Mouse (Mus musculus): Measurements from ENCODE around the gene Ddx4. TPM values are rescaled to one million over a fixed set of nuclear protein-coding genes. Genes with fewer than 3 reads are reported as not detected.
"Not testable (repeated sequence)": the region's sequence is repeated elsewhere in the genome, so short reads cannot be mapped to it uniquely, and the experiment has no call there.

The Ddx4 gene
- polyA plus RNA-seq, 1 experiment from 2014 or later: 0.64 TPM

DNA sequence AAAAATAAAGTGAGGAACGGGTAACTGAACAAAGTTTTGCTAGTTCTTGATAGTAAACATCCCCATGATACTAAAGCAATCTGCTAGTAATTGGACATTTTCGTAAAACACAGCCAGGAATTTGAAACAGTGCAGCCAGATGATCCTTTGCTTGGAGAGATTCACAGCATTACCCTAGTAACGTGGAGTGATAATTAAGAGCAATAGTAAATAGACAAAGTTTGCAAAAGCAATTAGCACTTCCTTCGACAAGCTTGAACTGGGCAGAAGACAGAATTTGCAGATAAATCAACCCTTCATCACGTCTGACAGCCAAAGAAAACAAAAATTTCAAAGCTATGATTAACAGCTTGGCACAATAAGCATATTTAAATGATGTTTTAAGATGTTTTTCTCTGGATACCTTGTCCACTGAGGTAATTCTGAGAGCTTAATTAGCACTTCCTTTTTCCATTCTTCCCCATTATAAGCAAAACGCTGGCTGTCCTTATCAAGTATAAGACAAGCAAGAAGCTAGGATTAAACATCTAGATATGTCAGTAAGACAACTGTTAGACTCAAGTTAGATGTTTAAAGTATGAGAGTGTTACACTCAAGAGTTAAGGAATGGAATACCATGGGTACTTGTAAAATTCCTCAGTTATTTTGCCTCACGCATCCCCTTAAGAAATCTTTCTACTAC is 67.6 kb downstream of the Ddx4 start:
- H3K27me3 ChIP-seq (replicated peaks): no peaks in the 10 kb centered on the region
- H3K4me1 ChIP-seq: no peaks in the 10 kb centered on the region
- H3K9ac ChIP-seq: no peak overlapping the region
- H3K36me3 ChIP-seq: no peaks in the 10 kb centered on the region
- no peaks in the 10 kb centered on the region for H3K9me3 ChIP-seq
- H3K4me3 ChIP-seq: no peak overlapping the region
- no peak overlapping the region for H3K4me2 ChIP-seq
- no peak overlapping the region for H3K27ac ChIP-seq (replicated peaks)
- 40% methylated on average over 7 of the region's 7 CpGs for WGBS
- ATAC-seq (ENCODE audit: extremely low read depth, insufficient number of reproducible peaks, low FRiP score, low TSS enrichment): no peak

DNA sequence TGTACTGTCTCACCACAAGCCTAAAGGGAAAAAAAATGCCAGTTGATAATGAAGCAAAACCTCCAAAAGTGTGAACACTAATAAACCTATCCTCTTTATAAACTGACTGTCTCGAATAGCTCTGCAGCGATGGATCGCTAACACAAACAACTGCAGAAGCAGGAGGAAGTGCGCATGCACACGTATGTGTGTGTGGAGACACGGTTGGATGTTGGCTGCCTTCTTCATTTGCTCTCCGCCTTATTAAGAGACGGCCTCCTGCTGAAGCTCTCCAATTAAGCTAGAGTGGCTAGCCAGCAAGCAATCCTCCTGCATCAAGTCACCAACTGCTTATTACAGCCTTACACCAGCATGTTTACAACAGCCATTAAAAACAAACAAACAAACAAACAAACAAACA is 70.0 kb downstream of the Ddx4 start:
- no peak overlapping the region for H3K4me2 ChIP-seq
- no peak overlapping the region for H3K9ac ChIP-seq
- no peak for ATAC-seq (ENCODE audit: extremely low read depth, insufficient number of reproducible peaks, low FRiP score, low TSS enrichment)
- H3K9me3 ChIP-seq: no peaks in the 10 kb centered on the region
- WGBS: 84% methylated on average over 8 of the region's 8 CpGs
- H3K36me3 ChIP-seq: no peaks in the 10 kb centered on the region
- no peak overlapping the region for H3K27ac ChIP-seq (replicated peaks)
- no peaks in the 10 kb centered on the region for H3K4me1 ChIP-seq
- H3K27me3 ChIP-seq (replicated peaks): no peaks in the 10 kb centered on the region
- H3K4me3 ChIP-seq: no peak overlapping the region

DNA sequence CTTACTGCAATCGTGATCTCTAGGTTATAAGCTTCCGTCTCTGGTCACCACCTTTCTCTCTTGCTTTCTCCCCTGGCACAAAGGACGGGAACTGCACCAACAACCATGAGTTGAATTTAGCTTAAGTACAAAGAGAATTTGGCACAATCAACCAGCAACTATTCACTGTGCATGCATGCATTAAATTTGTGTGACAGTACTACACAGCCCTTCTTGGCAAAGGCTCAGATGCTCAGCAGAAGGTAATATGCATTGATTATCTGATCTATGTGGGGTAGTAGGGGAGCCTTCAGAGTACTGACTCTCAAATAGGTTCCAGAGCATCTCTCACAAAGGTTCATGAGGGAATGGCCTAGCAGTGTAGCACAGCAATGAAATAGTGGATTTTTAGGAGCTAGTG is 70.5 kb downstream of the Ddx4 start:
- no peaks in the 10 kb centered on the region for H3K9me3 ChIP-seq
- WGBS: 84% methylated on average over 3 of the region's 3 CpGs
- no peak overlapping the region for H3K4me3 ChIP-seq
- H3K36me3 ChIP-seq: no peaks in the 10 kb centered on the region
- H3K27me3 ChIP-seq (replicated peaks): no peaks in the 10 kb centered on the region
- H3K4me1 ChIP-seq: no peaks in the 10 kb centered on the region
- H3K4me2 ChIP-seq: no peak overlapping the region
- no peak overlapping the region for H3K9ac ChIP-seq
- no peak overlapping the region for H3K27ac ChIP-seq (replicated peaks)
- ATAC-seq (ENCODE audit: extremely low read depth, insufficient number of reproducible peaks, low FRiP score, low TSS enrichment): no peak

DNA sequence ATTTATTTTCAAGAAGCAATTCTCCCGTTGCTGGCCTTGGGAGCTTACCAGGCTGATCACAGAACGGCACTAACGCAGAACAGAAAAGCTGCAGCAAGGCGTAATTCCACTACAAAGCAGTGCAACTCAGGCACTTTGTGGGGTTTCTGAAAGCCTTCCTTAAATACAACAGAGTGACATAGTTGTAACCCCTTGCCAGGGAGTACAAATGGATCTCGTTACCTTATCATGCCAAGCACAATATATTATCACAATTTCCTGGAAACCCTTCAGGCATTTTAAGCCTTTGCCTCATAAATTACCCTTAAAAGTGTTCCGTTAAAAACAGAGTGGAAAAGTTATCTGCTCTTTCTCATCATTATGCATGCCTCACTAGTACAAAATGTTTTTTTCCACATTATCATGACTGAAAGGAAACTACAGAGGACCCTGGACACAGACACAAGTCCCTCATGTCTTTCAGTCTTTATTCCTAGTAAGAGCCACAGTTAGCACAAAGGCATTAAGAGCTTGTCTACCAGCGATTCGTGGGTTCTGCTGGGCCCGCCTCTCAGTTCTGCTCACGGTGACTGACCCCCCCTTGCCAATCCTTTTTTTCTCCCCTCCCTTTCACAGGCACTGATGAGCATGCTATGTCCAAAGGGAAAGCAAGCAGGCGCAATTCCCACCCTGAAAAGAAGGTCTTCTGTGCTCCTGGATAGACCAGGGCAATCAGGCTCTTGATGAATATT is 71.5 kb downstream of the Ddx4 start:
- H3K4me2 ChIP-seq: peak overlapping the region; percentile 20; the same call in 1 of the 2 replicates
- no peaks in the 10 kb centered on the region for H3K36me3 ChIP-seq
- WGBS: 43% methylated on average over 11 of the region's 11 CpGs
- no peak for ATAC-seq (ENCODE audit: extremely low read depth, insufficient number of reproducible peaks, low FRiP score, low TSS enrichment)
- H3K4me1 ChIP-seq: no peaks in the 10 kb centered on the region
- H3K4me3 ChIP-seq: no peak overlapping the region
- H3K9ac ChIP-seq: no peak overlapping the region
- peak overlapping the region; percentile 36; the same call in 1 of the 2 replicates for H3K27ac ChIP-seq (replicated peaks)
- H3K27me3 ChIP-seq (replicated peaks): no peaks in the 10 kb centered on the region
- no peaks in the 10 kb centered on the region for H3K9me3 ChIP-seq

DNA sequence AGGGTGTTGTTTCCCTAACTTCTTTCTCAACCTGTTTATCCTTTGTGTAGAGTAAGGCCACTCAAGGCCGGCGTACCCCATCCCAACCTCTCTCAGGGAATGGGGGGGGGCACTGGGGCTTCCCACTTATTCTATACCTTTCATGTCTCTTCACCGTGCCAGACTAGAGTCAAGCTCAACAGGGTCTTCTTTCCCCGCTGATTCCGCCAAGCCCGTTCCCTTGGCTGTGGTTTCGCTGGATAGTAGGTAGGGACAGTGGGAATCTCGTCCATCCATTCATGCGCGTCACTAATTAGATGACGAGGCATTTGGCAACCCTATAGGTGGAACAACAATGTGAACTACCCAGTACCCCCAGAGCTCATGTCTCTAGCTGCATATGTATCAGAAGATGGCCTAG is 74.2 kb downstream of the Ddx4 start:
- WGBS: 84% methylated on average over 11 of the region's 11 CpGs
- H3K4me3 ChIP-seq; ATAC-seq (ENCODE audit: extremely low read depth, insufficient number of reproducible peaks, low FRiP score, low TSS enrichment): not testable (repeated sequence)

DNA sequence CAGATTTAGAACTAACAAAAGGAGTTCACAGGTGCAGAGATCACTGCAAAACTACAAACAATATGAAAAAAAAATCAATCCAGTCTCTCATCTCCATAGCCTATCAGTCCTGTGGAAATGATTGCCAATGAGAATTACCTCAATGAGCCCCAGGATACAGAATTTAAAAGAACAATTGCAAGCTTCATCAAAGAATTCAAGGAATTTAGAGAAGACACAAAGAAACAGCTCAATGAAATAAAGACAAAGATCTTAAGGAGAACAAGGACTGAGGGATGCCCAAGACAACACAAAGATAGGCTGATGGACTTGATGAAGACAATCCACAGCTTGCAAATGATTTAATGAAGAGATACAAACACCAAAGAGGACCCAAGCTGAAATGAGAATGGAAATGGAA is 78.5 kb downstream of the Ddx4 start:
- Histone ChIP-seq H3K4me3 (no peak overlapping the region), H3K9me3 (no peaks in the 10 kb centered on the region), H3K4me2 (no peak overlapping the region), H3K9ac (no peak overlapping the region), H3K36me3 (no peaks in the 10 kb centered on the region), H3K27ac (replicated peaks) (no peak overlapping the region), H3K4me1 (no peaks in the 10 kb centered on the region), H3K27me3 (replicated peaks) (no peaks in the 10 kb centered on the region)
- ATAC-seq (ENCODE audit: extremely low read depth, insufficient number of reproducible peaks, low FRiP score, low TSS enrichment): no peak

More for the DNA sequence above, 74.2 kb downstream of the Ddx4 start:
- not testable (repeated sequence) for H3K9ac ChIP-seq; H3K9me3 ChIP-seq; H3K27ac ChIP-seq (replicated peaks); H3K4me1 ChIP-seq; H3K36me3 ChIP-seq; H3K4me2 ChIP-seq; H3K27me3 ChIP-seq (replicated peaks)

DNA sequence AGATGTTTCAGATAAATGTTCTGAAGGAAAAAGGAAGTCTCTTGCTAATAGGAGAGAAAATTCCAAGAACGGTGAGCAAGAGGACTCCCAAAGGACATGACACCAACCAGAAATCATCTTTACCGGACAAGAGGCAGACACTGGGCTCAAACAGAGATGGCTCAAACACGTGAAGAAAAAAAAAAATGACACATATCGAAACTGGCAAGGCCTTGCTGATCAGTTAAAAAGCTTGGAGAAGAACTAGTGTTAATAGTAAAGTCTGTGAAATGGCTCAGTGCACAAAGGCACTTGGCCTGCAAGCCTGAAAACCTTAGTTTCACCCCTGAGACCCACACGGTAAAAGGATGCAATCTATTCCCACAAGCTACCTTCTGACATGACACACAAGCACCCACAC is 81.5 kb downstream of the Ddx4 start:
- Histone ChIP-seq H3K27me3 (replicated peaks) (no peaks in the 10 kb centered on the region), H3K27ac (replicated peaks) (no peak overlapping the region), H3K9me3 (no peaks in the 10 kb centered on the region), H3K4me3 (no peak overlapping the region), H3K36me3 (no peaks in the 10 kb centered on the region), H3K4me1 (no peaks in the 10 kb centered on the region), H3K4me2 (no peak overlapping the region), H3K9ac (no peak overlapping the region)
- WGBS: 66% methylated on average over 5 of the region's 5 CpGs
- no peak for ATAC-seq (ENCODE audit: extremely low read depth, insufficient number of reproducible peaks, low FRiP score, low TSS enrichment)

DNA sequence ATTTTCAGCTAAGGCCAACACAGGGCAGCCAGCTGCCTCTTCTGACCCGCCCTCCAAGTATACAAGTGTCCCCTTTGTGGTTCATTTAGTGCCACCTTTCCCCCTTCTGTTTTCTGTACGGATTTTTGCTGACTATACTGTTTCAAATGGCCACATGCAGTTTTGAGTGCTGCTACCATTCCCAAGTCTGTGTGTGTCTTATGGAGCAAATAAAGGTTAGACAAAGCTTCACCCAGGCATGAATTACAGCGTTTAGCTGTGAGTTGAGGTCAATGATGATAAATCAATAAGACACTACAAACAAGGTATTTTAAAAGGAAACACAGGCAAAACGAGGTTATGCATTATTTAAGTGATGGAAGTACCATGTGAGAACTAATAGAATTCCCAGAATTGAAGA is 82.7 kb downstream of the Ddx4 start:
- no peak overlapping the region for H3K4me3 ChIP-seq
- WGBS: 64% methylated on average over 4 of the region's 4 CpGs
- H3K9me3 ChIP-seq: no peaks in the 10 kb centered on the region
- no peaks in the 10 kb centered on the region for H3K4me1 ChIP-seq
- no peak overlapping the region for H3K9ac ChIP-seq
- no peaks in the 10 kb centered on the region for H3K36me3 ChIP-seq
- no peak overlapping the region for H3K27ac ChIP-seq (replicated peaks)
- H3K27me3 ChIP-seq (replicated peaks): no peaks in the 10 kb centered on the region
- ATAC-seq (ENCODE audit: extremely low read depth, insufficient number of reproducible peaks, low FRiP score, low TSS enrichment): no peak
- no peak overlapping the region for H3K4me2 ChIP-seq

DNA sequence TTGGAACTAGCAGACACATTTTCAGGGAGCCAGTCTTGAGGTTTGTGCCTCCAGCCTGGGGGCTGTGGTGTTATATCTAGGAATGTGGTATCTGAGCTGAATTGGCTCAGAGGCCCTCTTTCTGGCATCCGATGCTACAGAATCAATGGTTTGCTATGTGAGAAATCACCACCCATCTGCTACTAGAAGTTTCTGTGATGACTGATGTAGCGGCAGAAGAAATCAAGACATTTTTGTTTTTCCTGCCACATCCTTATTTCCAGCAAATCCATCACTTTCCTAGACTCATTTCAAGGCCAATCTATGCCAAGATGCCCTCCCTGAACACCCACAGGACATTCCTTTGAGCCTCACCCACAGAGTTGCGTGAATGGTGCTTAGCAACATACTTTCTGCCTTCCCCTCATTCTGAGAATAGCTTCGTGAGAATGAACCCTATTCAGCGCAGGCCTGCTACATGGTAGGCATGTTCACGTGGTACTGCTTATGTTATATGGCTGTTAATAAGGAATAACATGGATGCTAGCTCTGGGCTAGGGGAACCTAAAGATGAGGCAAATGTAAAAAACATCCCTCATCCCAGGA is 91.6 kb downstream of the Ddx4 start:
- ATAC-seq (ENCODE audit: extremely low read depth, insufficient number of reproducible peaks, low FRiP score, low TSS enrichment): no peak
- H3K9ac ChIP-seq: no peak overlapping the region
- H3K36me3 ChIP-seq: no peaks in the 10 kb centered on the region

DNA sequence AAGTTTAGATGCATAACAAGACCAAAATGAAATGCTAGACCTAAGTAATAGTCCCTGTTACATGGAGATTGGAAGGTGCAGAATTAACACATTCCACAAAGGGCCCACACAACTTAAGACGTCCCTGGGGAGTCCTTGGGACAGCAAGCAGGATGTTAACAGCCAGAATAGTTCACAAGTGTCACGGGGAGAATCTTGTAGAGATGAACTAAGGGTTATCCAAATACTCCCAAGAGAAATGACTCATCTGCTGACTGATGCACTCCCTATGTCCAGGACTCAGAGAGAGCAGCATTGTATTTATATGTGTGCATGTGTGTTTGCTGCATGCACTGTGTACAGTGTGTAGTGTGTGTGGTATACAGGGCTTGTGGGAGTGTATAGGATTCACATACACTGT is 95.8 kb downstream of the Ddx4 start:
- no peaks in the 10 kb centered on the region for H3K4me1 ChIP-seq
- no peak overlapping the region for H3K9ac ChIP-seq
- H3K9me3 ChIP-seq: no peaks in the 10 kb centered on the region
- no peaks in the 10 kb centered on the region for H3K36me3 ChIP-seq
- H3K27ac ChIP-seq (replicated peaks): no peak overlapping the region
- no peak overlapping the region for H3K4me3 ChIP-seq
- 30% methylated on average over 2 of the region's 2 CpGs for WGBS
- ATAC-seq (ENCODE audit: extremely low read depth, insufficient number of reproducible peaks, low FRiP score, low TSS enrichment): no peak
- H3K27me3 ChIP-seq (replicated peaks): no peaks in the 10 kb centered on the region
- H3K4me2 ChIP-seq: no peak overlapping the region

More for the DNA sequence above, 91.6 kb downstream of the Ddx4 start:
- WGBS: 76% methylated on average over 6 of the region's 6 CpGs
- no peak overlapping the region for H3K27ac ChIP-seq (replicated peaks)
- no peak overlapping the region for H3K4me2 ChIP-seq
- H3K9me3 ChIP-seq: no peaks in the 10 kb centered on the region
- H3K27me3 ChIP-seq (replicated peaks): no peaks in the 10 kb centered on the region
- no peaks in the 10 kb centered on the region for H3K4me1 ChIP-seq
- H3K4me3 ChIP-seq: no peak overlapping the region

DNA sequence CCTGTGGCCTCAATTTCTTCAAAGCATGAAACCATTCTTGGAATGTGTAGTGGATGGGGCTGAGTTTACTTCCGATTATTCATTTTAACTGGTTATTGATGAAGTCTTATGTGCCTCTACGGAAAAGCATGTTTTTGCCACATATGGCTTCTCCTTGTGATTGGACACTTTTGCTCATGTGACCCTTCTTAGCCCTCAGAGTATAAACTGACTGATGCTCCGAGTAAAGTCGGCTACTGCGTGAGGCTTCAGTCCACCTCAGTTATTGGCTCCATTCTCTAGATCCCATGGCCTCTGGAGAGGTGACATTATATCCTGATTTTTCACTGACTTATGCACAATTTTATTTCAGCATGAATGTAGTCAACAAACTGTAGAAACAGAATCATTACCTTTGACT is 99.0 kb downstream of the Ddx4 start:
- no peak overlapping the region for H3K4me2 ChIP-seq
- H3K27ac ChIP-seq (replicated peaks): no peak overlapping the region
- H3K27me3 ChIP-seq (replicated peaks): no peaks in the 10 kb centered on the region
- H3K4me3 ChIP-seq: no peak overlapping the region
- no peaks in the 10 kb centered on the region for H3K9me3 ChIP-seq
- H3K4me1 ChIP-seq: no peaks in the 10 kb centered on the region
- H3K36me3 ChIP-seq: no peaks in the 10 kb centered on the region
- 82% methylated on average over 5 of the region's 5 CpGs for WGBS
- H3K9ac ChIP-seq: no peak overlapping the region
- no peak for ATAC-seq (ENCODE audit: extremely low read depth, insufficient number of reproducible peaks, low FRiP score, low TSS enrichment)
